Mouse (Mus musculus) adrenal gland, postnatal 14 days (tissue): ENCODE data around the gene Arhgap19. TPM values are rescaled to one million over a fixed set of nuclear protein-coding genes. Genes with fewer than 3 reads are reported as not detected.

Experiments
- DNase-seq: peaks from one replicate; pipeline ENCODE4 v3.0.0; 2021; ENCODE audit warnings: mixed read lengths
- total RNA-seq: library from RNA; stranded (reverse); gene quantifications from 2 replicates; pipeline ENCODE4 v1.2.3, GENCODE M21; 2021

Arhgap19 gene
- total RNA-seq, 1 experiment from 2014 or later: 7.2 TPM

GRCm38 (mm10) chr19:41831718-41832391 lies 30.0 kb upstream of the Arhgap19 start:
- no peak for DNase-seq

GRCm38 (mm10) chr19:41831101-41831570 lies 29.3 kb upstream of the Arhgap19 start:
- peak; percentile 81 for DNase-seq

- DNase-seq: peak; percentile 85
Observed at GRCm38 (mm10) chr19:41830106-41831031, 28.5 kb upstream of the Arhgap19 start.

GRCm38 (mm10) chr19:41829381-41830105 lies 27.7 kb upstream of the Arhgap19 start, which contains the start of gene Frat1:
TSS of gene Frat1 (plus strand) at chr19:41829970.
- DNase-seq: peak; percentile 91

- DNase-seq: no peak
Observed at GRCm38 (mm10) chr19:41828941-41829340, 27.1 kb upstream of the Arhgap19 start.

- no peak for DNase-seq
Observed at GRCm38 (mm10) chr19:41826529-41826928, 24.7 kb upstream of the Arhgap19 start.

- DNase-seq: no peak
Observed at GRCm38 (mm10) chr19:41824950-41825349, 23.1 kb upstream of the Arhgap19 start.

- no peak for DNase-seq
Observed at GRCm38 (mm10) chr19:41822589-41822988, 20.7 kb upstream of the Arhgap19 start.

GRCm38 (mm10) chr19:41821436-41821835 lies 19.6 kb upstream of the Arhgap19 start:
- DNase-seq: no peak

- DNase-seq: no peak
Observed at GRCm38 (mm10) chr19:41818749-41819148, 16.9 kb upstream of the Arhgap19 start.

GRCm38 (mm10) chr19:41817325-41817724 lies 15.5 kb upstream of the Arhgap19 start:
- DNase-seq: peak; percentile 55

- peak; percentile 44 for DNase-seq
Observed at GRCm38 (mm10) chr19:41816915-41817314, 15.1 kb upstream of the Arhgap19 start.

- DNase-seq: no peak
Observed at GRCm38 (mm10) chr19:41816410-41816809, 14.6 kb upstream of the Arhgap19 start.

- no peak for DNase-seq
Observed at GRCm38 (mm10) chr19:41813374-41813773, 11.5 kb upstream of the Arhgap19 start.

GRCm38 (mm10) chr19:41812525-41812924 lies 10.7 kb upstream of the Arhgap19 start:
- DNase-seq: peak; percentile 73

- no peak for DNase-seq
Observed at GRCm38 (mm10) chr19:41810074-41810473, 8.2 kb upstream of the Arhgap19 start.

GRCm38 (mm10) chr19:41808104-41808634 lies 6.3 kb upstream of the Arhgap19 start:
- DNase-seq: no peak

GRCm38 (mm10) chr19:41807497-41807896 lies 5.7 kb upstream of the Arhgap19 start:
- no peak for DNase-seq

- no peak for DNase-seq
Observed at GRCm38 (mm10) chr19:41805831-41806230, 4.0 kb upstream of the Arhgap19 start.

- DNase-seq: peak; percentile 28
Observed at GRCm38 (mm10) chr19:41803322-41803721, 1.5 kb upstream of the Arhgap19 start.

- DNase-seq: no peak
Observed at GRCm38 (mm10) chr19:41800986-41801741, 683 bp downstream of the Arhgap19 start.
